Mouse (Mus musculus) common myeloid progenitor, adult 5-6 weeks (primary cell): ENCODE results near the gene Shisa9. TPM values are rescaled to one million over a fixed set of nuclear protein-coding genes. Genes with fewer than 3 reads are reported as not detected.

ENCODE experiments used
- ATAC-seq: replicated peaks from 2 replicates; pipeline ENCODE4 v1.8.0; 2016; ENCODE audit warnings: low read depth, mild to moderate bottlenecking, moderate TSS enrichment, inconsistent platforms; ENCODE audit not compliant: poor library complexity, severe bottlenecking
- total RNA-seq: library from RNA; stranded (forward); fragments of 200-1000, 187-1606 nt; gene quantifications from 2 replicates; pipeline ENCODE4 v1.2.3, GENCODE M21; 2017

Gene Shisa9
- total RNA-seq, 1 experiment from 2014 or later: not detected

- ATAC-seq: no peak
Measured at GRCm38 (mm10) chr16:12178031-12178430, 194.1 kb downstream of the Shisa9 start.

GRCm38 (mm10) chr16:12189739-12190138 lies 205.8 kb downstream of the Shisa9 start:
- no peak for ATAC-seq

DNA sequence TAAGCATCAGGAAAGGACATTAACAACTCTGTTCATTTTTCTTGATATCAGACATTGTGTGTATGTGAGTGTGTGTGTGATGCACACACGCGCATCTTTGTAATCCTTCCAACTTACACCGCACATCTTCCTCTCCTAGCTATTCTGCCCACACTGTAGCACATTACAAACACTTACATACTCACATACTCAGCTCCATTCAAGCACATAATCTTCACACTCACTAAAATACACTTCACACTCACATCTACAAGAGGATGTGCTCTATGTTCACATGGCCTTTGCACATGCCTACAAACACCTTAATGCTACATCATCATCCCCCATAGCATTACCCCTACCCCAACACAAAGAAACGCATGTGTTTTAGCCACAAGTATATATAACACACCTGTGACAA lies 212.9 kb downstream of the Shisa9 start:
- no peak for ATAC-seq

DNA sequence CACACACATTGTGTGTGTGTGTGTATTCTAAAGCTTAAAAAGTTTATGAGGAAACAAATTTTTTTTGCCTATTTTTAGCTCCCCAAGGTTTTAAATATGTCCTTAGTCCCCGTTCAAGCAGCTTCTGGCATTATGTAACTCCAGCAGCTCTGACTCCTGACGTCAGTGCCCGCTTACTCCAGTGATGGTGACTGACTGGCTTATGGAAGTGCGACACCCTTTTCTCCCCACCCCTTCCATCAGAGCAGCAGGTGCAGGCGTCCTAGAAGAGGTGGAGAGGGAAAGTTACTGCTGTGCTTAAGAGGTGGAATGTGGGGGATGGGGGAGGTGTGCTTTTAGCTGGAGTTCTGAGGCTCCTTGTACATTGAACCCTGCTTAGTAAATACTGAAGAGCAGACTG lies 213.7 kb downstream of the Shisa9 start:
- no peak for ATAC-seq

DNA sequence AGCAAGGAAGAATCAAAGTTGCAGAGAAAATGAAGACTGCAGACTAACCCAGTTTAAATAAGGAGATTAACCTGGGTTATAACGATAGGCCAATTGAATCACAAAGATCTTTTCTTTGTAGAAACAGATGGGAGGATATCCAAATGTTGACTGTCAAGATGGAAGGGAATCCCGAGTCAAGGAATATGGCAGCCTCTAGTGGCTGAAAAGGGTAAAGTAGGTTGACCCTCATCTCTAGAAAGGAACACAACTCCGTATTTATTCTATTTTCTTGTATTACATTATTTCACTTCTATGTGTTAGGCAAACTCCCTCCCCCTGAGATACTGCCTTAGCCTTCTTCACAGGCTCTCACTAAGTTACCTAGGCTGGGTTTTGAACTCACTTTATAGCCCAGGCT lies 217.3 kb downstream of the Shisa9 start:
- ATAC-seq: 0 out of 2 replicates have a peak, but pooled peaks have one; percentile 32

DNA sequence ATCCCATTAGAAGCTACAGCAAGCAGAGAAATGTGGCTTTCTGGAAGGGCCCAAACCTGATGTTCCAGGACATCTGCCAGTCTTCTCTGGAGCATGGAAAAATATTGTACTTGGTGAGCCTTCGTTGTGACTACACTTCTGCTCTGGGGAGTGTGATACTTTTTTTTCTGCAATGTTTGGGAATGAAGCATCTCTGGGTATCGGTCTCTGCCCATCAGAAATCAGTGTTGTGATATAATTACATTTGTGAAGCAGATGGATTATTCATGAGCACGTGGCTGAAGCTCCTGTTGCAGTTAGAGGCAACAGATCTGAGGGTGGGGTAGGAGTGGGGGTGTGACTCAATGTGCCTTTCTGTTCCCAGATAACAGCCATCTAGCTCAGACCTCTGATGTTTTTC lies 218.2 kb downstream of the Shisa9 start:
- ATAC-seq: no peak

- ATAC-seq: no peak
Measured at GRCm38 (mm10) chr16:12203055-12203454, 219.1 kb downstream of the Shisa9 start.

- no peak for ATAC-seq
Measured at GRCm38 (mm10) chr16:12204423-12204822, 220.5 kb downstream of the Shisa9 start.

GRCm38 (mm10) chr16:12206421-12206950 lies 222.6 kb downstream of the Shisa9 start:
- ATAC-seq: no peak

- ATAC-seq: peak; percentile 82
Measured at GRCm38 (mm10) chr16:12206951-12207350, 223.0 kb downstream of the Shisa9 start.

DNA sequence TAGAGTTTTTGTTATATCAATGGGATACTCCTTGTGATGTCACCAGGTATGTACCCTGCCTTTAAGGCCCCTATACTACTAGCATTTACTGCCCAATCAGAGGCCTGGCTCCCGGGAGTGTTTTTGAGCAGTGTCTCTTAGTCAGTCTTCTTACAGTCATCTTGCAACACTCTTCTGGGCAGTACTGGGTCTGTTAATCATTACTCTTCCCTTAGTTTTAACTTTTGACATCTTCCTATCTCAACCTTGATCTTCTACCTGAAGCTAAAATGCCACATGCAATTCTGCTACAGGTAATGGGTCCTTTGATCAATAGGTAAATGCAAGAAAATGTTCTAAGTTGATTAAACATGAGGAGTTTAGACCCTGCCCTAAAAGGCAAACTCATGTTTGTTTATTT lies 225.4 kb downstream of the Shisa9 start:
- no peak for ATAC-seq

GRCm38 (mm10) chr16:12209819-12210218 lies 225.9 kb downstream of the Shisa9 start:
- no peak for ATAC-seq

DNA sequence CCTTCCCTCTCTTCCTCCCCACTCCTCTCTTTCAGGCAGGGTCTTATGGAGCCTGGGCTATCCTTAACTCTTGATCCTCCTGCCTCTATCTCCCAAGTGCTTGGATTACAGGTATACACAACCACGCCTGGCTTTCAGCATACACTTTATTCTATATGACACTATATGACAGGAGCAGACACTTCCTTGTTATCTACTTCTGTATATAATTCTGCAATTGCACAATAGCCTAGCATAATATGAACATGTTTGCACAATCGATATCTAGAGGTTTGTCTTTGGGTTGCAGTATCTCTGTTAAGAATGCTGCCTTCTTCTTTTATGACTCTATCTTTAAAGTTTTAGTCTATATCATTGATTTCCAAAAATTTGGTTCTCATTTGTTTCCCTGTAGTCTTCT lies 230.1 kb downstream of the Shisa9 start:
- ATAC-seq: 0 out of 2 replicates have a peak, but pooled peaks have one; percentile 39

DNA sequence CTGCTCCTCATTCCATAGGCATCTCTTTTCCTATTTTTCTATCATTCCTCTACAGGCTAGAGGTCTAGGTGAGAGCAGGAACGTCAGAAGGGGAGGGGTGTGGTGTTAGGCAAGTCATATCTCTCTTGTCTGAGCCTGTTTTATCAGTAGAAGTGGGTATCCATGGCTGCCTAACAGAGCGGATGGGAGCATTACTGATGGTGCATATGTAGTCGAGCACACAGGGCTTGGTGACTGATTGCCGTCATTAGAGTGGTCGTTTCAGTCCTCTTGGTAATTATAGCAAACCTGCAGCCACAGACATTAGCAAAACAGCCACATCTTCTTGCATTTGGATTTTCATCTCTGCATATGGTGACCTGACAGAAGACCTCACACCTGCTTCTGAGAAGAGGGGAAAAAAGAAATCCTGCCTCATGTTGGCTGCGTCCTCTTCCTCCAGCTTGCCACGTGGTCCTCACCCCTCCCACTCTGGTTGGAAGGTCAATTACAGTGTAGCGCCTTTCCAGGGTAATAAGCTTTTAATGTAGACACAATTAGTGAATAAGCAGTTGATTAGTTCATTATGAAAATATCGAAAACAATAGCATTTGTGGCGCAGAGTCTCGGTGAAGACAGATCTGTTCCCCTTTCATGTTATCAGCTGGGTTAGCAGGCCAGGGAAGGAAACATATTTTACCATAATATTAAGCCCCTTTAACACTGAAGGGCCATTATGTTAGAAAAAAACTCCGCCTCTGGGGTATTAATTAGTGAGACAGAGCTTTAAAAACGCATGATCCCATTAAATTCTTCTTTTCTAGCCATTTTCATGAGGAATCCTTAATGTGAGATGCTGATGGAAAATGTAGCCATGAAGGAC lies 233.6 kb downstream of the Shisa9 start:
- no peak for ATAC-seq

- no peak for ATAC-seq
Measured at GRCm38 (mm10) chr16:12218151-12218532, 234.2 kb downstream of the Shisa9 start.

DNA sequence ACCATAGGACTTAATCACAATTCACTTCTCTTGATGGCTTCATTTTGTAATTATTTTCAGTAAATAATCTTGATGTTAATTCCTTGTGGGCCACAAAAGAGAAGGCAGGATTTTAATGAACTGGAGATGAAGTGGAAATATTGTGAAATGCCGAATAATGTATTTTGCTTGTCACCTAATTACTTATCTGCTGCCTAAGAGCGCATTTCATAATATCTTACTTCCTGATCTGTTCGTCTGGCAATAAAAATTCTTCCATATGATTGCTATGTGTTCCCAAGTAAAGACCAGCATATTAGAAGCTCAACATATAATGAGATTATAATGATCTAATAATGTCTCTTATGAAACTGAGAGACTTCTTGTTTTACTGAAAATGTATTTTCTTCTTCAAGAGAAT lies 235.9 kb downstream of the Shisa9 start:
- ATAC-seq: no peak

DNA sequence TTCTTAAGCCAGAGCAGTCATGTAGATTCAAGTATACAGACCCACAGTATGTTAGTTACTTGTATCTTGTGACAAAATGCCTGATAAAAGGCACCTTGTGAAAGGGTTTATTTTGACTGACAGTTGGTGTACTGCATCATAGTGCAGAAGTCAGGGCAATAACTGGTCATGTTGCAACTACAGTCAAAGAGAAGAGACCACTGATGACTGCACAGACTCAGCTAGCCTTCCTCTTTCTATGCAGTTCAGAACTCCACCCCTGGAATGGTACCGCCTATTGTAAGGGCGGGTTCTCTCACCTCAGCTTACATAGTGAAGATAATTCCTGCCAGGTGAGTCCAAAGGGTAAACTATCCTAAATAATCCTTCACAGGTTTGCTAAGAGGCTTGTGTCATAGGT lies 239.6 kb downstream of the Shisa9 start:
- no peak for ATAC-seq

DNA sequence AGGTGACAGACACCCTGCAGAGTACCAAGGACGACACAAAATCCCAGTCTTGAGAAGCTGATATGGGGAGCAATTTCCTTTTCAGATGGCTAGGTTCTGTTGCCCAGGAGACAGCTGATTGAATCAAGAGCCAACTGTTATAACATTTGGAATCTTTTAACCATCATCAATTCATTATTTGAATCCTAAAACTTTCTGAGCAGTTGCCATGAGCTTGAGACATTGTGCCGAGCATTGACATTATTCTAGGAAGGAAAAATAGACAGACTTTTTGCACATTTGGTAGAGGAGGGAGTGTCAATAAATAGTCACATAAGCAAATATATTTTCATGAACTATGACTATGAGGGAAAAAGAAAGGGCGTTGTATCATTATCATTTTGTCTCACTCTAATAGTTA lies 243.0 kb downstream of the Shisa9 start:
- no peak for ATAC-seq

- peak; percentile 29; the same call in 1 of the 2 replicates for ATAC-seq
Measured at GRCm38 (mm10) chr16:12233288-12233687, 249.4 kb downstream of the Shisa9 start.

DNA sequence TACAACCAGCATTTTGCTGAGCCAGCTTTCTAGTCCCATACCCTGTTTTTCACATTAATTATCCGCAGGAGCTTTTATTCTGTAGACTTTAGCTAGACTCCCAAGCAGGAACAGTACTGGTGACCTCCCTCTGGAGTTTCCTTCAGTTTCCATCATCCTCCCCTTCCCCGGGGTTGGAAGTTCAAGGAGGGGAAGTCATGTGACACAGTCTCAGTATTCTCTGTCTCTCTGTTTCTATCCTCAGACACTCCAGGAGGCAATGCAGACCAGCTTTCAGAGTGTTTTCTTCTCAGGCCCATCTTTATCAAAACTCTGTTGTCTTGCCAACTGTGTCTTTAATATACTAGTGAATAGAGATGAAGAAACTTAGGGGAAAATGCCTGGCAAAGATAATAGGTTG lies 250.4 kb downstream of the Shisa9 start:
- no peak for ATAC-seq

DNA sequence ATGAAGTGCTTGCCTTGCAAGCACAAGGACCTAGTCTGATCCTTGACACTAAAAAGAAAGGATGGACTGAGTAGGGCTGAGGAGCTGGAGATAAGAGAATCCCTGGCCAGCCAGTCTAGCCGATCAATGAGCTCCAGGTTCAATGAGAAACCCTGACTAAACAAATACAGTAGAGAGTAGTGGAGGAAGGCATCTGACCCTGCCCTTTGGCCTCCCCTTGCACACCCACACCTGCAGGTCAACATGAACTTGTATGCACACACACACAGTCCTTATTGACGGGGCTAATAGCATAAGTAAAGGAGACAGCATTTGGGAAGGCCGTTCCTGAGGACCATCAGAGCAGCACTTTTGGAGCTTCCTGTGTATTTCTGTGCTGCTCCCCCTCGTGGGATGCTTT lies 254.7 kb downstream of the Shisa9 start:
- no peak for ATAC-seq

- no peak for ATAC-seq
Measured at GRCm38 (mm10) chr16:12259361-12259760, 275.4 kb downstream of the Shisa9 start.
